Mouse (Mus musculus): ENCODE measurements at regions not wholly inside any gene's neighbourhood (a gene's known extent, or its start where the extent isn't known, plus 50 kb on each side); places are given as distances from the start of the nearest gene placed in this dataset.

DNA sequence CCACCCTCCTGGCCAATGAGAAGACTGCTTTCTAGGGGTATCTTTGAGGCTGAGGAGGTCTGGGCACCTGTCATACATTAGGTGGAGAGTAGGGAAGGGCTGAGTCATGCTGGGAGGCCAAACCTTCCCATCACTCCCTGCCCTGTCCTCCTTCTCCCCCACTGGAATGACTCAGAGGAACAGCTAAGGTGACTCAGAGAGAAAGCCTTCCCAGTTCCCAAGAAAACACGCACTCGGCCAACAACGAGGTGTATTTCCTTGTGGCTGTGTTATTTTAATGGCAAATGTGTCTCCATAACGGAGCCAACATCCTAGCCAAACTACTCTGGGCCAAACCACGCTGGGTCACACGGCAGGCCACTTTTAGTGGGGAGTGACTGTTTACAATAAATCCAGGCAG lies 124.0 kb upstream of the Cdkn3 start:
- TF ChIP-seq CTCF (IDR thresholded peaks at IDR 0.05; ENCODE audit: low read depth) (no peak), EP300 (IDR thresholded peaks at IDR 0.05; ENCODE audit: low read depth) (no peak)

All from liver, embryonic 14.5 days (tissue).